Mouse (Mus musculus): ENCODE results near the gene Pip5k1b.

The Pip5k1b gene

GRCm38 (mm10) chr19:24518384-24518783, 37.3 kb downstream of the Pip5k1b start:
- no peak for DNase-seq (ENCODE audit: low spot score)

GRCm38 (mm10) chr19:24517057-24517456, 38.6 kb downstream of the Pip5k1b start:
- no peak for DNase-seq (ENCODE audit: low spot score)

- DNase-seq (ENCODE audit: low spot score) = no peak
These were observed 39.7 kb downstream of the Pip5k1b start for GRCm38 (mm10) chr19:24515941-24516340.

- no peak for DNase-seq (ENCODE audit: low spot score)
These were observed 40.7 kb downstream of the Pip5k1b start for GRCm38 (mm10) chr19:24514661-24515642.

- no peak for DNase-seq (ENCODE audit: low spot score)
These were observed 42.4 kb downstream of the Pip5k1b start for GRCm38 (mm10) chr19:24513105-24513843.

- DNase-seq (ENCODE audit: low spot score) = no peak
These were observed 43.7 kb downstream of the Pip5k1b start for GRCm38 (mm10) chr19:24511939-24512338.

- DNase-seq (ENCODE audit: low spot score) = no peak
These were observed 46.3 kb downstream of the Pip5k1b start for GRCm38 (mm10) chr19:24509391-24509790.

GRCm38 (mm10) chr19:24508087-24508767, 47.4 kb downstream of the Pip5k1b start:
- no peak for DNase-seq (ENCODE audit: low spot score)

- DNase-seq (ENCODE audit: low spot score) = no peak
These were observed 52.8 kb downstream of the Pip5k1b start for GRCm38 (mm10) chr19:24502736-24503421.

GRCm38 (mm10) chr19:24501525-24501924, 54.1 kb downstream of the Pip5k1b start:
- no peak for DNase-seq (ENCODE audit: low spot score)

GRCm38 (mm10) chr19:24500431-24500830, 55.2 kb downstream of the Pip5k1b start:
- no peak for DNase-seq (ENCODE audit: low spot score)

GRCm38 (mm10) chr19:24499291-24499690, 56.4 kb downstream of the Pip5k1b start:
- no peak for DNase-seq (ENCODE audit: low spot score)

GRCm38 (mm10) chr19:24493887-24494286, 61.8 kb downstream of the Pip5k1b start:
- DNase-seq (ENCODE audit: low spot score) = no peak

- DNase-seq (ENCODE audit: low spot score) = no peak
These were observed 63.8 kb downstream of the Pip5k1b start for GRCm38 (mm10) chr19:24491824-24492223.

- no peak for DNase-seq (ENCODE audit: low spot score)
These were observed 65.4 kb downstream of the Pip5k1b start for GRCm38 (mm10) chr19:24490275-24490674.

- no peak for DNase-seq (ENCODE audit: low spot score)
These were observed 69.0 kb downstream of the Pip5k1b start for GRCm38 (mm10) chr19:24486433-24487296.

GRCm38 (mm10) chr19:24484612-24485194, 71.0 kb downstream of the Pip5k1b start:
- DNase-seq (ENCODE audit: low spot score) = no peak

GRCm38 (mm10) chr19:24480916-24481315, 74.8 kb downstream of the Pip5k1b start:
- no peak for DNase-seq (ENCODE audit: low spot score)

GRCm38 (mm10) chr19:24476929-24477882, 78.5 kb downstream of the Pip5k1b start, which contains the start of gene Fam122a:
Gene Fam122a (minus strand): TSS chr19:24477356.
- peak; percentile 86 for DNase-seq (ENCODE audit: low spot score)
